Mouse (Mus musculus) myocyte (in vitro differentiated cells): ENCODE data around the gene Fgfr4. TPM values are rescaled to one million over a fixed set of nuclear protein-coding genes. Genes with fewer than 3 reads are reported as not detected.

ENCODE experiments used
- H3K27me3 ChIP-seq: one replicate; pipeline ENCODE4 v1.6.1; 2011; ENCODE audit not compliant: control insufficient read depth, insufficient read depth, insufficient read length
- H3K36me3 ChIP-seq: one replicate; pipeline ENCODE4 v1.6.1; 2011; ENCODE audit not compliant: control insufficient read depth, insufficient read depth
- H3K4me2 ChIP-seq: one replicate; pipeline ENCODE4 v1.6.1; 2011; ENCODE audit warnings: low read depth, control low read depth
- H3K4me3 ChIP-seq: one replicate; pipeline ENCODE4 v1.5.1; 2011; ENCODE audit warnings: mild to moderate bottlenecking, control low read depth, moderate library complexity
- H3K79me2 ChIP-seq: one replicate; pipeline ENCODE4 v1.6.1; 2011; ENCODE audit not compliant: control insufficient read depth, insufficient read depth
- H3ac ChIP-seq: one replicate; pipeline ENCODE4 v1.6.1; 2011; ENCODE audit not compliant: control insufficient read depth, insufficient read length
- CEBPB ChIP-seq: IDR thresholded peaks from 2 replicates; pipeline ENCODE4 v1.6.1; 2011; ENCODE audit warnings: mild to moderate bottlenecking, moderate library complexity; ENCODE audit not compliant: poor library complexity, insufficient read depth, severe bottlenecking
- E2F4 ChIP-seq: IDR thresholded peaks from one replicate; pipeline ENCODE4 v1.6.1; 2011; ENCODE audit warnings: mild to moderate bottlenecking, control low read depth, moderate library complexity; ENCODE audit not compliant: insufficient read depth
- MAX ChIP-seq: IDR thresholded peaks from one replicate; pipeline ENCODE4 v1.6.1; 2011; ENCODE audit warnings: low read depth, mild to moderate bottlenecking, control low read depth
- MYOD1 ChIP-seq, 3 experiments: IDR thresholded peaks; one replicate each; pipeline ENCODE4 v1.6.1; 2011; ENCODE audit warnings: control low read depth in 2 of 3, low read depth in 2 of 3, mild to moderate bottlenecking in 2 of 3, moderate library complexity in 1 of 3; ENCODE audit not compliant: insufficient read length in 2 of 3, control insufficient read depth in 1 of 3
- MYOG ChIP-seq, 3 experiments: IDR thresholded peaks; one replicate each; pipeline ENCODE4 v1.6.1; 2011; ENCODE audit warnings: control low read depth in 2 of 3, low read depth in 2 of 3, mild to moderate bottlenecking in 2 of 3; ENCODE audit not compliant: insufficient read length in 2 of 3, control insufficient read depth in 1 of 3, insufficient read depth in 1 of 3
- POLR2A ChIP-seq: IDR thresholded peaks from one replicate; pipeline ENCODE4 v1.6.1; 2011; ENCODE audit warnings: low read depth, mild to moderate bottlenecking, control low read depth, moderate library complexity; ENCODE audit not compliant: insufficient read length
- POLR2AphosphoS2 ChIP-seq: IDR thresholded peaks from one replicate; pipeline ENCODE4 v1.6.1; 2011; ENCODE audit warnings: low read depth, control low read depth; ENCODE audit not compliant: insufficient read length
- REST ChIP-seq: IDR thresholded peaks from one replicate; pipeline ENCODE4 v1.6.1; 2011; ENCODE audit warnings: mild to moderate bottlenecking, control low read depth, moderate library complexity; ENCODE audit not compliant: insufficient read depth, insufficient read length
- SRF ChIP-seq: IDR thresholded peaks from one replicate; pipeline ENCODE4 v1.6.1; 2011; ENCODE audit warnings: low read depth; ENCODE audit not compliant: control insufficient read depth, insufficient read length
- TCF12 ChIP-seq: IDR thresholded peaks from one replicate; pipeline ENCODE4 v1.6.1; 2011; ENCODE audit warnings: mild to moderate bottlenecking, control low read depth; ENCODE audit not compliant: poor library complexity, insufficient read depth, severe bottlenecking
- TCF3 ChIP-seq: IDR thresholded peaks from one replicate; pipeline ENCODE4 v1.6.1; 2011; ENCODE audit warnings: low read depth, control low read depth; ENCODE audit not compliant: insufficient read length
- USF1 ChIP-seq: IDR thresholded peaks from one replicate; pipeline ENCODE4 v1.6.1; 2011; ENCODE audit warnings: low read depth, mild to moderate bottlenecking, control low read depth, moderate library complexity
- polyA plus RNA-seq: library from polyadenylated mRNA; unstranded; fragments of >200 nt; fragmentation: generic; extraction: Trizol; gene quantifications from one replicate; pipeline ENCODE4 v1.2.1, GENCODE M21; 2012; ENCODE audit warnings: missing spikeins

The Fgfr4 gene
- polyA plus RNA-seq, 1 experiment, result 6.6 TPM

DNA sequence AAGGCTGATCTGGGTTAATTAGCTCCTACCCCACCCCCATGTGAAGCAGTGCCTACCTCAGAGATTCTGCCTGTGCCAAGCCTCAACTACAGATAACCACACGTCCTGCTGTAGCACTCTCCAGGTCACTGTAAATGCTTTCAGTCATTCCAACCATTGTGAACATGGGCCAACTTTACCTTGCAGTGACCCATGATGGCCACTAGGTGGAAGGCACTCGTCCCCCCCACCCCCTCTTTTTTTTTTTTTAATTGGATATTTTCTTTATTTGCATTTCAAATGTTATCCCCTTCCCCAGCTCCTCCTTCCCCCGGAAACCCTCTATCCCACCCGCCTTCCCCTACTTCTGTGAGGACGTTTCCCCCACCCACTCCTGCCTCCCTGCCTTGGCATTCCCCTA is 17.1 kb upstream of the Fgfr4 start:
- H3K79me2 ChIP-seq, result no peaks in the 10 kb centered on the region
- H3K36me3 ChIP-seq, result peaks cover 16% of the 10 kb centered on the region
- H3K4me2 ChIP-seq, result no peak overlapping the region
- no peak overlapping the region for H3K4me3 ChIP-seq
- TF ChIP-seq POLR2A (no peak), REST (no peak), POLR2AphosphoS2 (peak; percentile 65)
- no peak overlapping the region for H3ac ChIP-seq
- no peaks in the 10 kb centered on the region for H3K27me3 ChIP-seq

DNA sequence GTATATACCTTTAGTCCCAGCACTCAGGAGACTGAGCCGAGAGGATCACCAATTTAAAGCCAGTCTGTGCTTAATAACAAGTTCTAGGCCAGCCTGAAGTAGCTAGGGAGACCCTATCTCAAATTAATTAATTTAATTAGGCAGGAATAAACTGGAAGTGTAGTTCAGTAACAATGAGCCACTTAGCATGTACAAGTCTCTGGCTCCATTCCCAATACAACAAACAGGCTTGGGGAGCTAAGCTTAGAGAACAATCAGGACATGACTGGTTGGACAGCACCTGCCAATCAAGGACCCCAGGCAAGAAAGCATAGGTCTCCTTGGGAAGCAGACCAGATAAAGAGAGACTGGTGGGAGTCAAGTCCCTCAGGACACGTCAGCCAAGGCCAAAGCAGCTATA is 12.2 kb upstream of the Fgfr4 start:
- Histone ChIP-seq H3K27me3 (no peaks in the 10 kb centered on the region), H3ac (no peak overlapping the region), H3K4me3 (no peak overlapping the region), H3K79me2 (no peaks in the 10 kb centered on the region), H3K4me2 (no peak overlapping the region), H3K36me3 (no peaks in the 10 kb centered on the region)
- TF ChIP-seq REST (no peak), TCF12 (no peak), CEBPB (no peak), MYOG (IDR thresholded peaks at IDR 0.05; ENCODE audit: control insufficient read depth in 1 of 3, insufficient read depth in 1 of 3, insufficient read length in 2 of 3, low read depth in 2 of 3) (no peak), POLR2AphosphoS2 (no peak), SRF (no peak), USF1 (no peak), MYOD1 (IDR thresholded peaks at IDR 0.05; ENCODE audit: control insufficient read depth in 1 of 3, insufficient read length in 2 of 3, low read depth in 2 of 3) (no peak), MAX (no peak), POLR2A (no peak), TCF3 (no peak), E2F4 (no peak)

DNA sequence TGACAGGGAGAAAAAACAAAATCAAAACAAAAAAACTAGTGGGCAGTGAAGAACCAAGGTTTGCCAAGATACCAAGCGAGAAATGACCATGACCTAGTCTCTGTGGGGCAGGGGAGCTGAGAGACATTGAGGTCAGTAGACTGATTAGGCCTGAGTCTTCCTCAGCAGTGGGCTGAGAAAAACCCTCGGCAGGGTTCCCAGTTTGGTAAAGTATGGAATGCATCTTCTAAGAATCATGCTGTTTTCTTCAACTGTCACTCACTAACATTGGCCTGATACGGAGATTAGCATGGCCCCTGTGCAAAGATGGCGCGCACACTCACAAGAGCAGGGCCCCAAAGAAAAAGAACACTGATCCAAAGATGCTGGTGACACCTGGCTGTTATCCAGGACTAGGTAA is 1.5 kb downstream of the Fgfr4 start:
- H3K27me3 ChIP-seq, result no peaks in the 10 kb centered on the region
- H3ac ChIP-seq, result no peak overlapping the region
- TF ChIP-seq TCF3 (no peak), E2F4 (no peak), MAX (no peak), USF1 (no peak), POLR2AphosphoS2 (no peak)
- H3K4me2 ChIP-seq, result no peak overlapping the region
- H3K4me3 ChIP-seq, result no peak overlapping the region
- H3K79me2 ChIP-seq, result no peaks in the 10 kb centered on the region
- H3K36me3 ChIP-seq, result no peaks in the 10 kb centered on the region

DNA sequence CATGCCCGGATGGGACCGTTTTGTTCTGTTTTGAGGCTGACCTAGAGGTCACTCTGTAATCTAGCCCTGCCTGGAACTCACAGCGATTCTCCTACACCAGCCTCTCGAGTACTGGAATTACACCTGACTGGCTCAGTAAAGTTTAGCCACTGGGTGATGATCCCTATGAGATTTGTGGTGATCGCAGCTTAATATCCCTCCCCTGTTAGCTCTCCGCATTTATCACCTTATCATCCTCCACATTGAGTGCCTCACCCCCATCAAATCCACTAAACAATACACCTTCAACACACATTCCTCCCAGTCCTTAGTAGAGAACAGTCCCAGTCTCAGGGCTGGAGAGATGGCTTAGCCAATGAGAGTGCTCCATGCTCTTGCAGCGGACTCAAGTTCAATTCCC is 9.9 kb downstream of the Fgfr4 start:
- H3K79me2 ChIP-seq, result no peaks in the 10 kb centered on the region
- no peaks in the 10 kb centered on the region for H3K27me3 ChIP-seq
- H3K36me3 ChIP-seq, result no peaks in the 10 kb centered on the region
- H3K4me3 ChIP-seq, result no peak overlapping the region
- H3ac ChIP-seq, result no peak overlapping the region
- H3K4me2 ChIP-seq, result no peak overlapping the region
- no peak for TF ChIP-seq POLR2AphosphoS2
- no peak for TF ChIP-seq MYOD1 (IDR thresholded peaks at IDR 0.05; ENCODE audit: control insufficient read depth in 1 of 3, insufficient read length in 2 of 3, low read depth in 2 of 3)
- no peak for TF ChIP-seq REST
- no peak for TF ChIP-seq MYOG (IDR thresholded peaks at IDR 0.05; ENCODE audit: control insufficient read depth in 1 of 3, insufficient read depth in 1 of 3, insufficient read length in 2 of 3, low read depth in 2 of 3)
- TF ChIP-seq CEBPB, result no peak
- TF ChIP-seq TCF3, result no peak
- no peak for TF ChIP-seq SRF
- no peak for TF ChIP-seq USF1
- TF ChIP-seq POLR2A, result no peak
- no peak for TF ChIP-seq TCF12

DNA sequence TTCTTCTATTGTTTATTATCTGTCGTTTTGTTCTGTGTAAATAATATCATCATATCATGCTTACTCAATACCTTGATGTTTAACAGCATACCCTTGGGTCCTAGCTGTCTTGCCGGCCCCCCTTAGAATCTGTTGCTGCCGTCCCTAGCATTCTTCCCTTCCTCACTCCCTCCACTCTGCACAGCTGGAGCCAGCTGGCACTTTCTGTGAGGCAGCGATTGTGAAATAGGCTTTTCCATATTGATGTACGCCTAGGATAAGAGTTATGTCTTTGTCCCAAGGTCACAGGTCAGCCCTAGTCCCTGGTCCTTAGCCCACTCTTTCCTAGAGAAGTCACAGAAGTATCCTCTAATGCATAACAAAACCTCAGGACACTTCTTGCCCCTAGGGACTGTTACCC is 11.1 kb downstream of the Fgfr4 start:
- H3K27me3 ChIP-seq, result no peaks in the 10 kb centered on the region
- H3K4me2 ChIP-seq, result no peak overlapping the region
- H3ac ChIP-seq, result no peak overlapping the region
- no peak for TF ChIP-seq E2F4
- H3K79me2 ChIP-seq, result no peaks in the 10 kb centered on the region
- H3K36me3 ChIP-seq, result no peaks in the 10 kb centered on the region
- no peak overlapping the region for H3K4me3 ChIP-seq

DNA sequence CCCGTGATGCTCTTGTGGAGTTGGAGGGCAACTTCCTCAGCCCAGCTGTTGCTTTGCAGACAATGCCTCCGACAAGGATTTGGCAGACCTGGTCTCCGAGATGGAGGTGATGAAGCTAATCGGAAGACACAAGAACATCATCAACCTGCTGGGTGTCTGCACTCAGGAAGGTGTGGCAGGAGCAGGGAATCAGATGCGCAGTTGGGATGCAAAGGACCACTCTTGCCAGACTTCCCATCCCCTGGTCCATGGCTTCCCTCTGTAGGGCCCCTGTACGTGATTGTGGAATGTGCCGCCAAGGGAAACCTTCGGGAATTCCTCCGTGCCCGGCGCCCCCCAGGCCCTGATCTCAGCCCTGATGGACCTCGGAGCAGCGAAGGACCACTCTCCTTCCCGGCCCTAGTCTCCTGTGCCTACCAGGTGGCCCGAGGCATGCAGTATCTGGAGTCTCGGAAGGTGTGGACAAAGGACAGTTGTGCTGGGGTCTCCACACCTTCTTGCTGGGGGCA is 13.4 kb downstream of the Fgfr4 start:
- no peak overlapping the region for H3ac ChIP-seq
- no peak overlapping the region for H3K4me2 ChIP-seq
- TF ChIP-seq USF1 (no peak), MYOG (IDR thresholded peaks at IDR 0.05; ENCODE audit: control insufficient read depth in 1 of 3, insufficient read depth in 1 of 3, insufficient read length in 2 of 3, low read depth in 2 of 3) (no peak), POLR2AphosphoS2 (no peak), MYOD1 (IDR thresholded peaks at IDR 0.05; ENCODE audit: control insufficient read depth in 1 of 3, insufficient read length in 2 of 3, low read depth in 2 of 3) (no peak), E2F4 (no peak), REST (no peak), SRF (no peak), CEBPB (no peak), TCF3 (no peak), POLR2A (no peak), TCF12 (no peak), MAX (no peak)
- no peak overlapping the region for H3K4me3 ChIP-seq
- no peaks in the 10 kb centered on the region for H3K27me3 ChIP-seq
- H3K36me3 ChIP-seq, result no peaks in the 10 kb centered on the region
- H3K79me2 ChIP-seq, result no peaks in the 10 kb centered on the region
